Mouse (Mus musculus) bone marrow, adult 2 months (tissue): ENCODE results near the gene Gadd45g.

Experiments used
- CTCF ChIP-seq: fragments of 200-500 bp; IDR thresholded peaks from 2 replicates; pipeline ENCODE4 v1.5.1; 2011; ENCODE audit warnings: low read length, control low read depth; ENCODE audit not compliant: control insufficient read depth, insufficient read depth
- POLR2A ChIP-seq: fragments of 200-500 bp; IDR thresholded peaks from 2 replicates; pipeline ENCODE4 v1.6.1; 2011; ENCODE audit warnings: low read depth, mild to moderate bottlenecking, control low read depth, low read length, borderline replicate concordance; ENCODE audit not compliant: control insufficient read depth

- no peak for TF ChIP-seq CTCF
- no peak for TF ChIP-seq POLR2A
Measured at GRCm38 (mm10) chr13:51819351-51819750, 27.1 kb upstream of the Gadd45g start.
